Mouse (Mus musculus): ENCODE measurements around the gene Ica1. TPM values are rescaled to one million over a fixed set of nuclear protein-coding genes. Genes with fewer than 3 reads are reported as not detected.

The Ica1 gene
- polyA plus RNA-seq, 1 experiment from 2014 or later: 12.5 TPM

GRCm38 (mm10) chr6:8647513-8648184 is 130.6 kb downstream of the Ica1 start:
- H3K27ac ChIP-seq (replicated peaks): no peak overlapping the region
- H3K36me3 ChIP-seq: no peaks in the 10 kb centered on the region
- no peaks in the 10 kb centered on the region for H3K9me3 ChIP-seq (replicated peaks)
- no peak for DNase-seq (ENCODE audit: low spot score)
- WGBS: 82% methylated on average over 7 of the region's 7 CpGs
- peaks cover 13% of the 10 kb centered on the region; the same call in 1 of the 2 replicates for H3K4me1 ChIP-seq
- H3K27me3 ChIP-seq (ENCODE audit: low read depth, poor library complexity, severe bottlenecking): no peaks in the 10 kb centered on the region
- H3K4me3 ChIP-seq: no peak overlapping the region

GRCm38 (mm10) chr6:8645708-8646107 is 132.6 kb downstream of the Ica1 start:
- 64% methylated on average over 2 of the region's 2 CpGs for WGBS
- no peak for DNase-seq (ENCODE audit: low spot score)

GRCm38 (mm10) chr6:8644703-8645102 is 133.6 kb downstream of the Ica1 start:
- whole genome bisulfite sequencing: 84% methylated on average over 10 of the region's 10 CpGs
- no peak for DNase-seq (ENCODE audit: low spot score)

More at GRCm38 (mm10) chr6:8645708-8646107, 132.6 kb downstream of the Ica1 start:
- Histone ChIP-seq H3K36me3 (no peaks in the 10 kb centered on the region), H3K9me3 (replicated peaks) (no peaks in the 10 kb centered on the region), H3K27ac (replicated peaks) (no peak overlapping the region), H3K27me3 (ENCODE audit: low read depth, poor library complexity, severe bottlenecking) (no peaks in the 10 kb centered on the region), H3K4me1 (peaks cover 16% of the 10 kb centered on the region; the same call in 1 of the 2 replicates), H3K4me3 (no peak overlapping the region)

GRCm38 (mm10) chr6:8640863-8641262 is 137.4 kb downstream of the Ica1 start:
- Histone ChIP-seq H3K9me3 (replicated peaks) (no peaks in the 10 kb centered on the region), H3K4me3 (no peak overlapping the region), H3K36me3 (no peaks in the 10 kb centered on the region), H3K27ac (replicated peaks) (no peak overlapping the region), H3K4me1 (peaks cover 11% of the 10 kb centered on the region; the same call in 1 of the 2 replicates), H3K27me3 (ENCODE audit: low read depth, poor library complexity, severe bottlenecking) (no peaks in the 10 kb centered on the region)
- DNase-seq (ENCODE audit: low spot score): no peak
- WGBS: 90% methylated on average over 5 of the region's 5 CpGs

More at GRCm38 (mm10) chr6:8644703-8645102, 133.6 kb downstream of the Ica1 start:
- Histone ChIP-seq H3K4me3 (no peak overlapping the region), H3K4me1 (peaks cover 16% of the 10 kb centered on the region; the same call in 1 of the 2 replicates), H3K27ac (replicated peaks) (peak overlapping the region; percentile 24), H3K9me3 (replicated peaks) (no peaks in the 10 kb centered on the region), H3K27me3 (ENCODE audit: low read depth, poor library complexity, severe bottlenecking) (no peaks in the 10 kb centered on the region), H3K36me3 (no peaks in the 10 kb centered on the region)

- no peaks in the 10 kb centered on the region for H3K36me3 ChIP-seq
- no peaks in the 10 kb centered on the region for H3K27me3 ChIP-seq (ENCODE audit: low read depth, poor library complexity, severe bottlenecking)
- no peaks in the 10 kb centered on the region for H3K9me3 ChIP-seq (replicated peaks)
- peaks cover 3% of the 10 kb centered on the region; the same call in 1 of the 2 replicates for H3K4me1 ChIP-seq
- no peak for DNase-seq (ENCODE audit: low spot score)
- 87% methylated on average over 2 of the region's 2 CpGs for WGBS
- no peak overlapping the region for H3K4me3 ChIP-seq
- H3K27ac ChIP-seq (replicated peaks): no peak overlapping the region
These were observed 138.8 kb downstream of the Ica1 start for GRCm38 (mm10) chr6:8639526-8639925.

- 89% methylated on average over 4 of the region's 4 CpGs for WGBS
- H3K36me3 ChIP-seq: no peaks in the 10 kb centered on the region
- H3K9me3 ChIP-seq (replicated peaks): no peaks in the 10 kb centered on the region
- peaks cover 3% of the 10 kb centered on the region; the same call in 1 of the 2 replicates for H3K4me1 ChIP-seq
- H3K4me3 ChIP-seq: no peak overlapping the region
- no peaks in the 10 kb centered on the region for H3K27me3 ChIP-seq (ENCODE audit: low read depth, poor library complexity, severe bottlenecking)
- no peak for DNase-seq (ENCODE audit: low spot score)
- H3K27ac ChIP-seq (replicated peaks): no peak overlapping the region
These were observed 139.4 kb downstream of the Ica1 start for GRCm38 (mm10) chr6:8638899-8639298.

GRCm38 (mm10) chr6:8638122-8638521 is 140.2 kb downstream of the Ica1 start:
- no peak overlapping the region for H3K27ac ChIP-seq (replicated peaks)
- H3K36me3 ChIP-seq: no peaks in the 10 kb centered on the region
- WGBS: 89% methylated on average over 4 of the region's 4 CpGs
- H3K9me3 ChIP-seq (replicated peaks): no peaks in the 10 kb centered on the region
- H3K4me1 ChIP-seq: peaks cover 3% of the 10 kb centered on the region; the same call in 1 of the 2 replicates
- no peaks in the 10 kb centered on the region for H3K27me3 ChIP-seq (ENCODE audit: low read depth, poor library complexity, severe bottlenecking)
- no peak for DNase-seq (ENCODE audit: low spot score)
- no peak overlapping the region for H3K4me3 ChIP-seq

- Histone ChIP-seq H3K9me3 (replicated peaks) (no peaks in the 10 kb centered on the region), H3K36me3 (no peaks in the 10 kb centered on the region), H3K27me3 (ENCODE audit: low read depth, poor library complexity, severe bottlenecking) (no peaks in the 10 kb centered on the region), H3K27ac (replicated peaks) (no peak overlapping the region), H3K4me1 (no peaks in the 10 kb centered on the region), H3K4me3 (no peak overlapping the region)
- no peak for DNase-seq (ENCODE audit: low spot score)
- WGBS: 90% methylated on average over 4 of the region's 4 CpGs
These were observed 145.6 kb downstream of the Ica1 start for GRCm38 (mm10) chr6:8632701-8633100.

GRCm38 (mm10) chr6:8631986-8632632 is 146.2 kb downstream of the Ica1 start:
- H3K36me3 ChIP-seq: no peaks in the 10 kb centered on the region
- no peaks in the 10 kb centered on the region for H3K27me3 ChIP-seq (ENCODE audit: low read depth, poor library complexity, severe bottlenecking)
- H3K4me3 ChIP-seq: no peak overlapping the region

GRCm38 (mm10) chr6:8631362-8631761 is 146.9 kb downstream of the Ica1 start:
- Histone ChIP-seq H3K4me1 (peaks cover 3% of the 10 kb centered on the region; the same call in 1 of the 2 replicates), H3K27me3 (ENCODE audit: low read depth, poor library complexity, severe bottlenecking) (no peaks in the 10 kb centered on the region), H3K9me3 (replicated peaks) (no peaks in the 10 kb centered on the region), H3K27ac (replicated peaks) (no peak overlapping the region), H3K36me3 (no peaks in the 10 kb centered on the region), H3K4me3 (no peak overlapping the region)
- no peak for DNase-seq (ENCODE audit: low spot score)
- WGBS: 80% methylated on average over 8 of the region's 8 CpGs

More at GRCm38 (mm10) chr6:8631986-8632632, 146.2 kb downstream of the Ica1 start:
- WGBS: 78% methylated on average over 5 of the region's 5 CpGs
- no peak for DNase-seq (ENCODE audit: low spot score)
- peaks cover 3% of the 10 kb centered on the region; the same call in 1 of the 2 replicates for H3K4me1 ChIP-seq
- H3K9me3 ChIP-seq (replicated peaks): no peaks in the 10 kb centered on the region
- no peak overlapping the region for H3K27ac ChIP-seq (replicated peaks)

GRCm38 (mm10) chr6:8630531-8630930 is 147.8 kb downstream of the Ica1 start:
- Histone ChIP-seq H3K36me3 (no peaks in the 10 kb centered on the region), H3K27ac (replicated peaks) (no peak overlapping the region), H3K27me3 (ENCODE audit: low read depth, poor library complexity, severe bottlenecking) (no peaks in the 10 kb centered on the region), H3K4me3 (no peak overlapping the region), H3K4me1 (peaks cover 3% of the 10 kb centered on the region; the same call in 1 of the 2 replicates), H3K9me3 (replicated peaks) (no peaks in the 10 kb centered on the region)
- DNase-seq (ENCODE audit: low spot score): no peak
- WGBS: 88% methylated on average over 7 of the region's 7 CpGs

- H3K36me3 ChIP-seq: no peaks in the 10 kb centered on the region
- 90% methylated on average over 7 of the region's 7 CpGs for WGBS
- no peaks in the 10 kb centered on the region for H3K27me3 ChIP-seq (ENCODE audit: low read depth, poor library complexity, severe bottlenecking)
- no peak overlapping the region for H3K4me3 ChIP-seq
- DNase-seq (ENCODE audit: low spot score): no peak
- H3K4me1 ChIP-seq: peaks cover 3% of the 10 kb centered on the region; the same call in 1 of the 2 replicates
- no peak overlapping the region for H3K27ac ChIP-seq (replicated peaks)
- H3K9me3 ChIP-seq (replicated peaks): no peaks in the 10 kb centered on the region
These were observed 149.5 kb downstream of the Ica1 start for GRCm38 (mm10) chr6:8628715-8629267.

- H3K4me1 ChIP-seq: peaks cover 3% of the 10 kb centered on the region; the same call in 1 of the 2 replicates
- H3K36me3 ChIP-seq: no peaks in the 10 kb centered on the region
- H3K27ac ChIP-seq (replicated peaks): no peak overlapping the region
- H3K9me3 ChIP-seq (replicated peaks): no peaks in the 10 kb centered on the region
- 93% methylated on average over 8 of the region's 8 CpGs for WGBS
- H3K27me3 ChIP-seq (ENCODE audit: low read depth, poor library complexity, severe bottlenecking): no peaks in the 10 kb centered on the region
- DNase-seq (ENCODE audit: low spot score): no peak
- H3K4me3 ChIP-seq: no peak overlapping the region
These were observed 150.1 kb downstream of the Ica1 start for GRCm38 (mm10) chr6:8628226-8628625.

All from midbrain, embryonic 10.5 days (tissue).